Mouse (Mus musculus) cerebellum, adult 9-10 months (tissue): ENCODE measurements around the gene Vdac2.

Experiments
- DNase-seq: peaks from one replicate; pipeline ENCODE4 v3.0.0; 2022

Gene Vdac2

GRCm38 (mm10) chr14:21820880-21821505, 4.0 kb upstream of the Vdac2 start:
- DNase-seq = no peak

- DNase-seq = no peak
Measured at GRCm38 (mm10) chr14:21822307-21822706, 2.7 kb upstream of the Vdac2 start.

- peak; percentile 58 for DNase-seq
Measured at GRCm38 (mm10) chr14:21822795-21823374, 2.2 kb upstream of the Vdac2 start.

GRCm38 (mm10) chr14:21823897-21824296, 1.1 kb upstream of the Vdac2 start:
- DNase-seq = no peak

- no peak for DNase-seq
Measured at GRCm38 (mm10) chr14:21825786-21826491, 901 bp downstream of the Vdac2 start.

- DNase-seq = peak; percentile 97
Measured at GRCm38 (mm10) chr14:21830876-21831767, 6.1 kb downstream of the Vdac2 start.

- peak; percentile 69 for DNase-seq
Measured at GRCm38 (mm10) chr14:21831830-21832403, 6.9 kb downstream of the Vdac2 start.

- no peak for DNase-seq
Measured at GRCm38 (mm10) chr14:21838336-21839017, 13.4 kb downstream of the Vdac2 start.

GRCm38 (mm10) chr14:21841819-21842592, 17.0 kb downstream of the Vdac2 start:
- no peak for DNase-seq

GRCm38 (mm10) chr14:21843263-21843662, 18.2 kb downstream of the Vdac2 start:
- peak; percentile 6 for DNase-seq

- peak; percentile 65 for DNase-seq
Measured at GRCm38 (mm10) chr14:21846827-21847380, 21.9 kb downstream of the Vdac2 start.

GRCm38 (mm10) chr14:21847381-21848165, 22.5 kb downstream of the Vdac2 start:
- no peak for DNase-seq

GRCm38 (mm10) chr14:21848166-21849154, 23.4 kb downstream of the Vdac2 start, which contains the start of gene Comtd1:
Gene Comtd1 (minus strand): TSS chr14:21848977.
- DNase-seq = peak; percentile 96

- DNase-seq = peak; percentile 53
Measured at GRCm38 (mm10) chr14:21849524-21850418, 24.7 kb downstream of the Vdac2 start.

GRCm38 (mm10) chr14:21850419-21851127, 25.5 kb downstream of the Vdac2 start:
- peak; percentile 11 for DNase-seq

GRCm38 (mm10) chr14:21851996-21852791, 27.2 kb downstream of the Vdac2 start:
- DNase-seq = peak; percentile 18
